Mouse (Mus musculus) heart, embryonic 14.5 days (tissue): ENCODE measurements around the gene Grcc10. TPM values are rescaled to one million over a fixed set of nuclear protein-coding genes. Genes with fewer than 3 reads are reported as not detected.

Source experiments
- ATAC-seq: fragments of 200-750 bp; cut with Nextera tagmentation; 2 replicates; pipeline ENCODE4 v1.8.0; 2017; ENCODE audit warnings: low read depth, moderate TSS enrichment; ENCODE audit not compliant: insufficient number of reproducible peaks, insufficient read depth, low FRiP score
- H3K27ac ChIP-seq, 2 experiments: fragments of 200-500 bp in 1 of 2; fragments of 300-500 bp in 1 of 2; sonication (generic) in 1 of 2; replicated peaks in 1 of 2; 2 replicates each; pipeline ENCODE4 v1.5.1; 2012 to 2014; ENCODE audit warnings: low read depth in 2 of 2, low read length in 2 of 2, control low read depth in 1 of 2, mild to moderate bottlenecking in 1 of 2, mixed read lengths in 1 of 2; ENCODE audit not compliant: control insufficient read depth in 1 of 2, insufficient read depth in 1 of 2
- H3K27me3 ChIP-seq: fragments of 300-500 bp; sonication (generic); 2 replicates; pipeline ENCODE4 v1.6.1; 2014; ENCODE audit warnings: mild to moderate bottlenecking, low read length, control low read depth; ENCODE audit not compliant: control insufficient read depth, insufficient read depth
- H3K36me3 ChIP-seq: fragments of 300-500 bp; sonication (generic); 2 replicates; pipeline ENCODE4 v1.6.1; 2014; ENCODE audit warnings: mild to moderate bottlenecking, control low read depth, low read length, mixed read lengths; ENCODE audit not compliant: control insufficient read depth, insufficient read depth
- H3K4me1 ChIP-seq, 2 experiments: fragments of 200-500 bp in 1 of 2; fragments of 300-500 bp in 1 of 2; sonication (generic) in 1 of 2; 2 replicates each; pipeline ENCODE4 v1.6.1; 2012 to 2014; ENCODE audit warnings: low read length in 2 of 2, control low read depth in 1 of 2, mixed read lengths in 1 of 2; ENCODE audit not compliant: control insufficient read depth in 2 of 2, insufficient read depth in 2 of 2
- H3K4me2 ChIP-seq: fragments of 300-500 bp; sonication (generic); 2 replicates; pipeline ENCODE4 v1.6.1; 2014; ENCODE audit warnings: mild to moderate bottlenecking, low read length
- H3K4me3 ChIP-seq, 2 experiments: fragments of 200-500 bp in 1 of 2; fragments of 300-500 bp in 1 of 2; sonication (generic) in 1 of 2; 2 replicates each; pipeline ENCODE4 v1.5.1; 2012 to 2014; ENCODE audit warnings: low read length in 2 of 2, mild to moderate bottlenecking in 2 of 2, control low read depth in 1 of 2, low read depth in 1 of 2, moderate library complexity in 1 of 2; ENCODE audit not compliant: control insufficient read depth in 1 of 2, insufficient read depth in 1 of 2
- H3K9ac ChIP-seq: fragments of 300-500 bp; sonication (generic); 2 replicates; pipeline ENCODE4 v1.6.1; 2014; ENCODE audit warnings: mild to moderate bottlenecking, low read length
- H3K9me3 ChIP-seq: fragments of 300-500 bp; sonication (generic); 2 replicates; pipeline ENCODE4 v1.6.1; 2016; ENCODE audit warnings: low read length, control low read depth; ENCODE audit not compliant: control insufficient read depth
- WGBS: fragments of 180-500 bp; shearing (Covaris S2); extraction: QIAGEN DNeasy Blood & Tissue Kit; methylation state at CpG from one replicate; pipeline ENCODE4 v1.1.7; 2014; 5-methylcytosine and 5-hydroxymethylcytosine counted together
- polyA plus RNA-seq: library from polyadenylated mRNA; unstranded; fragments of >200 nt; fragmentation: Nextera tagmentation; extraction: Ambion mirVana; gene quantifications from 2 replicates; pipeline ENCODE4 v1.2.1, GENCODE M21; 2014

The Grcc10 gene
- polyA plus RNA-seq, 1 experiment from 2014 or later, result 503 TPM

GRCm38 (mm10) chr6:124745490-124746295 lies 4.5 kb upstream of the Grcc10 start:
- no peaks in the 10 kb centered on the region for H3K9me3 ChIP-seq
- H3K27me3 ChIP-seq, result no peaks in the 10 kb centered on the region
- H3K4me1 ChIP-seq, result peaks cover 9 to 22% of the 10 kb centered on the region in 2 experiments
- WGBS, result under 1% methylated on average over 84 of the region's 85 CpGs
- H3K4me3 ChIP-seq, result peak overlapping the region; percentile 42 to 58
- peak; percentile 79 for ATAC-seq
- peaks cover 63% of the 10 kb centered on the region for H3K36me3 ChIP-seq
- peak overlapping the region; percentile 98 for H3K4me2 ChIP-seq
- peak overlapping the region; percentile 93 for H3K9ac ChIP-seq
- peak overlapping the region; percentile 52 to 83 for H3K27ac ChIP-seq

GRCm38 (mm10) chr6:124744755-124745321 lies 3.7 kb upstream of the Grcc10 start:
- Histone ChIP-seq H3K4me2 (peak overlapping the region; percentile 98), H3K9ac (peak overlapping the region; percentile 70), H3K27me3 (no peaks in the 10 kb centered on the region), H3K4me3 (peak overlapping the region; percentile 24 to 58), H3K27ac (peak overlapping the region; percentile 52 to 56; a peak in 2 of 4 replicates), H3K9me3 (no peaks in the 10 kb centered on the region), H3K36me3 (peaks cover 60% of the 10 kb centered on the region), H3K4me1 (peaks cover 11 to 25% of the 10 kb centered on the region in 2 experiments)
- WGBS, result 71% methylated on average over 26 of the region's 26 CpGs
- no peak for ATAC-seq

- peaks cover 15 to 36% of the 10 kb centered on the region in 2 experiments for H3K4me1 ChIP-seq
- WGBS, result 89% methylated on average over 8 of the region's 8 CpGs
- peaks cover 53% of the 10 kb centered on the region for H3K36me3 ChIP-seq
Observed at GRCm38 (mm10) chr6:124743647-124744046, 2.5 kb upstream of the Grcc10 start.

GRCm38 (mm10) chr6:124742839-124743514 lies 1.8 kb upstream of the Grcc10 start:
- WGBS, result 88% methylated on average over 15 of the region's 15 CpGs
- Histone ChIP-seq H3K4me1 (peaks cover 16 to 39% of the 10 kb centered on the region in 2 experiments), H3K9ac (no peak overlapping the region), H3K9me3 (no peaks in the 10 kb centered on the region), H3K27ac (no peak overlapping the region), H3K4me3 (no peak overlapping the region), H3K36me3 (peaks cover 46% of the 10 kb centered on the region), H3K4me2 (no peak overlapping the region), H3K27me3 (no peaks in the 10 kb centered on the region)
- no peak for ATAC-seq

More at GRCm38 (mm10) chr6:124743647-124744046, 2.5 kb upstream of the Grcc10 start:
- H3K4me2 ChIP-seq, result no peak overlapping the region
- ATAC-seq, result no peak
- H3K27me3 ChIP-seq, result no peaks in the 10 kb centered on the region
- H3K4me3 ChIP-seq, result no peak overlapping the region
- no peak overlapping the region for H3K27ac ChIP-seq
- no peaks in the 10 kb centered on the region for H3K9me3 ChIP-seq
- H3K9ac ChIP-seq, result no peak overlapping the region

GRCm38 (mm10) chr6:124741842-124742241 lies 668 bp upstream of the Grcc10 start:
- 69% methylated on average over 3 of the region's 3 CpGs for WGBS
- Histone ChIP-seq H3K9ac (peak overlapping the region; percentile 91), H3K4me2 (peak overlapping the region; percentile 88), H3K27ac (peak overlapping the region; percentile 95 to 99), H3K4me1 (peaks cover 16 to 39% of the 10 kb centered on the region in 2 experiments), H3K27me3 (no peaks in the 10 kb centered on the region), H3K4me3 (peak overlapping the region; percentile 16 to 66), H3K36me3 (peaks cover 35% of the 10 kb centered on the region), H3K9me3 (no peaks in the 10 kb centered on the region)
- no peak for ATAC-seq

- Histone ChIP-seq H3K4me1 (peaks cover 9 to 28% of the 10 kb centered on the region in 2 experiments), H3K9me3 (no peaks in the 10 kb centered on the region), H3K4me2 (peak overlapping the region; percentile 88), H3K4me3 (peak overlapping the region; percentile 58 to 66), H3K9ac (peak overlapping the region; percentile 91), H3K27ac (peak overlapping the region; percentile 95 to 99), H3K27me3 (no peaks in the 10 kb centered on the region), H3K36me3 (peaks cover 33% of the 10 kb centered on the region)
- under 1% methylated on average over 29 of the region's 29 CpGs for WGBS
- ATAC-seq, result peak; percentile 13; the same call in 1 of the 2 replicates
Observed at GRCm38 (mm10) chr6:124740211-124740887, 825 bp downstream of the Grcc10 start.

- no peak overlapping the region for H3K27ac ChIP-seq
- no peaks in the 10 kb centered on the region for H3K9me3 ChIP-seq
- H3K4me3 ChIP-seq, result no peak overlapping the region
- no peak for ATAC-seq
- H3K4me1 ChIP-seq, result peaks cover 9 to 22% of the 10 kb centered on the region in 2 experiments
- H3K4me2 ChIP-seq, result no peak overlapping the region
- peaks cover 24% of the 10 kb centered on the region for H3K36me3 ChIP-seq
- WGBS, result 82% methylated on average over 10 of the region's 10 CpGs
- H3K27me3 ChIP-seq, result no peaks in the 10 kb centered on the region
- H3K9ac ChIP-seq, result no peak overlapping the region
Observed at GRCm38 (mm10) chr6:124739231-124739796, 1.9 kb downstream of the Grcc10 start.
